Mouse (Mus musculus) ES-E14 (cell line): ENCODE measurements around the gene Zfp612.

ENCODE experiments used
- HCFC1 ChIP-seq: IDR thresholded peaks from 2 replicates; pipeline ENCODE4 v1.6.1; 2012; ENCODE audit warnings: low read length, inconsistent platforms, borderline replicate concordance; ENCODE audit not compliant: insufficient read depth
- ZC3H11A ChIP-seq: IDR thresholded peaks from 2 replicates; pipeline ENCODE4 v1.6.1; 2012; ENCODE audit warnings: low read depth, mild to moderate bottlenecking, inconsistent platforms, low read length, borderline replicate concordance
- ZNF384 ChIP-seq: IDR thresholded peaks from 2 replicates; pipeline ENCODE4 v1.6.1; 2012; ENCODE audit warnings: low read depth, low read length, inconsistent platforms

DNA sequence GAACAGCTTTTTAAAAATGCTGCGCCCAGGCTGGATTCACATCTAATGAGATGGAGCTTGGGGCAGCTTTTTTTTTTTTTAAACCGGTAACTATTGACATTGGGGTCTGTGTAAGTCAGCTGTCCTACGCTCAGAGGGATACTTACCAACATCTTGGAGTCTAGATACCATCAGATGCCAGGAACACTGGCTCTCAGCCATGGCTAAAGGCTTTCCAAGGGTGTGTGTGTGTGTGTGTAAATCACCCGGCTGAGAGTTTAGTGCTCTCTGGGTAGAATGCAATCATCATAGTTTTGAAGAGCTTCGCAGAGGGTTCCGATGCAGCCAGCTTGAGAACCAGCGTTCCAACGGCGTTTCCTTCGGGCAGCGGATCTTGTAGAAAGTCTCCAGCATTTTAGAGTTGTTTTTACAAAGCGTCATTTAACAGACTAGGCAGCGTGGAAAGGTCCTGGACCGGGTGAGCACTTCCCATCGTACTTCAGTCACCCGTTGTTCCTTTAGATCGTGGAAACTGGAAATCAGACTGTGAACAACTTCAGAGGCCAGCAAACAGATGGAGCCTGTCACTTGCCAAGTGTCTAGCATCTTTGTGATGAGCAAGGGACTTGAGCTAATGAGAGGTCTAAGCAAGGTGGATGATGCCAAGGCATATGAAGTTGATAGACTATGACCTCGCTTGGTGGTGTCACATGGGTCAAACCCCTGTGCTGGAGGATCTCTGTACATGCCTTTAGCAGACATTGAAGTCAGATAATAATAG lies 14.8 kb upstream of the Zfp612 start:
- TF ChIP-seq ZC3H11A (no peak), HCFC1 (no peak), ZNF384 (no peak)
